ENCODE assay signal across 8 mouse cellular contexts in the genomic region with DNA sequence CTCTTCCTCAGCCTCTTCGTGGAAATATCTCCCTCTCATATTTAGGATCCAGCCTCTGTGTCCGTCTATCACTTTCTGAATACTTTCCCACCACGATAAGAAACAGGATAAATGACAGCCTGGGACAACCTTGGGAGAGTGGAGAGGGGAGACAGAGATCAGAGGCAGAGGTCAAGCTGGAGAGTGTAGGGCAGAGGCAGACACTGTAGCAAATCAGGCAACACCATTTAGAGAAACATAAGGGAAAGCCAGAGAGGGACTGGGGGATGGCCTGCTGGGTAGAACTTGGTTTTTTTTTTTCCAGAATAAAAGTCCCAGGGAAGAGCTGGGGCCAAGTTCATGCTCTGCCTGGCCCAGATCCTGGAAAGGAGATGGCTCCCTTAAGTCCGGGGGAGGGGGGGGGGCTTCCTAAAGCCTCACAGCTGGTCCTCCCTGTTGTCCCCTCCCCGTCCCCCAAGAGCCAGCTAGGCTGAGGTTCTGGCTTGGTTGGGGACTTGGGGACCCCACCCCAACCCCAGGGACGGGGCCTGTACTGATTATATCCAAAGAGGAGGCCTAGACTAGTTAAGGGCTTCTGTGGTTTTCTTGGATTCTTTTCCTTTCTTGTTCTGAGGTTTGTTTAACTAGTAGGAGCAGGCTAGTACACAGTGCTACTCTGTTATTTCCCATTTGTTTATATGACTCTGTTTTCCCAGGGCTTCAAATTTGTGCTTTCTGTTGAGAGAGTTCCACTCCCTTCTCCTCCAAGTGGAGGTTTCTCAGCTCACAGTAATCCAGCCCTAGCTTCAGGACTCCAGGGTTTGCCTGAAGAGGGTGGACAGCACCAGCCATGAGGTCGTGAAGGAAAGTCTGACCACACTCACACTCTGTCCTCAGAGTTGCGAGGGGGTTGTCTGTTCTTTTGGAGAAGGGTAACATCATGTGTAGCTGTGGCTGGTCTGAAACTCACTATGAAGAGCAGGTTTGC. TPM values are rescaled to one million over a fixed set of nuclear protein-coding genes. Genes with fewer than 3 reads are reported as not detected.
DNase-seq lines count a peak whose midpoint lies in the region; ATAC-seq lines count a peak whose summit lies in the region.

No protein-coding gene starts in this region.

- 57% methylated on average over 8 of the region's 8 CpGs for WGBS in hindbrain, embryonic 16.5 days
- 56% methylated on average over 8 of the region's 8 CpGs for WGBS in hindbrain, embryonic 14.5 days
- 39% methylated on average over 8 of the region's 8 CpGs for WGBS in heart, embryonic 12.5 days
- 40% methylated on average over 8 of the region's 8 CpGs for WGBS in liver, embryonic 16.5 days (ENCODE audit: insufficient replicate concordance)

- H3K27ac ChIP-seq in hindbrain, embryonic 16.5 days (ENCODE audit: low read depth, low read length), result peak overlapping the region; percentile 35; the same call in 1 of the 2 replicates
- no peak overlapping the region for H3K27ac ChIP-seq in hindbrain, embryonic 14.5 days
- peak overlapping the region; percentile 77 for H3K27ac ChIP-seq in heart, embryonic 12.5 days (ENCODE audit: poor library complexity, severe bottlenecking)
- peak overlapping the region; percentile 41; the same call in 1 of the 2 replicates for H3K27ac ChIP-seq in liver, embryonic 16.5 days (ENCODE audit: low read length)

- no peaks in the 10 kb centered on the region for H3K27me3 ChIP-seq in hindbrain, embryonic 16.5 days (replicated peaks; ENCODE audit: control insufficient read depth, insufficient read depth, low read length)
- H3K27me3 ChIP-seq in hindbrain, embryonic 14.5 days (ENCODE audit: control insufficient read depth, insufficient read depth, low read length), result peaks cover 9% of the 10 kb centered on the region; the same call in 1 of the 2 replicates
- peaks cover 4% of the 10 kb centered on the region; the same call in 1 of the 2 replicates for H3K27me3 ChIP-seq in heart, embryonic 12.5 days (replicated peaks)
- H3K27me3 ChIP-seq in liver, embryonic 16.5 days (ENCODE audit: control insufficient read depth, insufficient read depth, low read depth, low read length), result peaks cover 25% of the 10 kb centered on the region

- ATAC-seq in hindbrain, embryonic 16.5 days, result no peak
- no peak for ATAC-seq in hindbrain, embryonic 14.5 days (ENCODE audit: low FRiP score)
- ATAC-seq in heart, embryonic 12.5 days (ENCODE audit: insufficient number of reproducible peaks, low FRiP score), result no peak
- ATAC-seq in liver, embryonic 16.5 days (ENCODE audit: low read depth), result no peak

- no peak for DNase-seq in hindbrain, embryonic 14.5 days (ENCODE audit: low spot score)
- peak; percentile 64 for DNase-seq in Muller cell, postnatal 12 days (ENCODE audit: inconsistent ontology term)
- no peak for DNase-seq in left cerebral cortex, adult 18-20 months (ENCODE audit: low spot score in 2 of 2)
- no peak for DNase-seq in right cerebral cortex, postnatal 36 days (ENCODE audit: low spot score in 2 of 2)
- no peak for DNase-seq in layer of hippocampus, adult 11-12 months (ENCODE audit: low spot score)

- H3K9ac ChIP-seq in hindbrain, embryonic 16.5 days (ENCODE audit: low read depth, low read length), result no peak overlapping the region
- H3K9ac ChIP-seq in hindbrain, embryonic 14.5 days, result no peak overlapping the region
- H3K9ac ChIP-seq in heart, embryonic 12.5 days, result 0 out of 2 replicates have a peak overlapping the region, but pooled peaks have one; percentile 25
- H3K9ac ChIP-seq in liver, embryonic 16.5 days (ENCODE audit: low read depth, low read length), result no peak overlapping the region

- no peak overlapping the region for H3K4me3 ChIP-seq in hindbrain, embryonic 16.5 days (ENCODE audit: low read length)
- no peak overlapping the region for H3K4me3 ChIP-seq in hindbrain, embryonic 14.5 days (replicated peaks; ENCODE audit: low read length)
- no peak overlapping the region for H3K4me3 ChIP-seq in heart, embryonic 12.5 days
- no peak overlapping the region for H3K4me3 ChIP-seq in liver, embryonic 16.5 days (ENCODE audit: low read depth, low read length)

- H3K9me3 ChIP-seq in hindbrain, embryonic 16.5 days (ENCODE audit: control insufficient read depth, low read length), result no peaks in the 10 kb centered on the region
- H3K9me3 ChIP-seq in hindbrain, embryonic 14.5 days (ENCODE audit: control insufficient read depth, low read length), result no peaks in the 10 kb centered on the region
- no peaks in the 10 kb centered on the region for H3K9me3 ChIP-seq in heart, embryonic 12.5 days (replicated peaks)
- H3K9me3 ChIP-seq in liver, embryonic 16.5 days (replicated peaks; ENCODE audit: control insufficient read depth, low read length), result no peaks in the 10 kb centered on the region

- no peaks in the 10 kb centered on the region for H3K36me3 ChIP-seq in hindbrain, embryonic 16.5 days (ENCODE audit: control insufficient read depth, insufficient read depth, low read length)
- 0 out of 2 replicates have a peak, but pooled peaks cover under 1% of the 10 kb centered on the region for H3K36me3 ChIP-seq in hindbrain, embryonic 14.5 days (replicated peaks; ENCODE audit: control insufficient read depth, insufficient read depth)
- H3K36me3 ChIP-seq in heart, embryonic 12.5 days, result peaks cover 18% of the 10 kb centered on the region
- H3K36me3 ChIP-seq in liver, embryonic 16.5 days (ENCODE audit: control insufficient read depth, insufficient read depth), result no peaks in the 10 kb centered on the region

- peaks cover 17% of the 10 kb centered on the region for H3K4me1 ChIP-seq in hindbrain, embryonic 16.5 days (ENCODE audit: control insufficient read depth, insufficient read depth, low read depth, low read length)
- peaks cover 10% of the 10 kb centered on the region for H3K4me1 ChIP-seq in hindbrain, embryonic 14.5 days (replicated peaks; ENCODE audit: control insufficient read depth, insufficient read depth, low read length)
- peaks cover 53% of the 10 kb centered on the region for H3K4me1 ChIP-seq in heart, embryonic 12.5 days (replicated peaks)
- peaks cover 23% of the 10 kb centered on the region for H3K4me1 ChIP-seq in liver, embryonic 16.5 days (ENCODE audit: control insufficient read depth, low read depth, low read length)

- H3K4me2 ChIP-seq in hindbrain, embryonic 16.5 days (ENCODE audit: low read length), result no peak overlapping the region
- no peak overlapping the region for H3K4me2 ChIP-seq in hindbrain, embryonic 14.5 days (replicated peaks)
- H3K4me2 ChIP-seq in heart, embryonic 12.5 days, result peak overlapping the region; percentile 95; the same call in 1 of the 2 replicates
- H3K4me2 ChIP-seq in liver, embryonic 16.5 days (ENCODE audit: low read depth, low read length), result no peak overlapping the region

RNA-seq across cellular contexts. Expression of a gene that starts 1.0 kb away (rescaled TPM):
- polyA plus RNA-seq in hindbrain, embryonic 16.5 days (2015; fragmentation: Nextera tagmentation; extraction: Ambion mirVana), result 35.7 and 36.5 TPM in 2 replicates
- polyA plus RNA-seq in hindbrain, embryonic 14.5 days (2014; fragmentation: Nextera tagmentation; extraction: Ambion mirVana), result 24.5 and 25.8 TPM in 2 replicates
- polyA plus RNA-seq in heart, embryonic 12.5 days (2016; fragmentation: Nextera tagmentation; extraction: Ambion mirVana), result 50.2 and 62.4 TPM in 2 replicates
- polyA plus RNA-seq in liver, embryonic 16.5 days (2015; fragmentation: Nextera tagmentation; extraction: Ambion mirVana), result 8.2 and 10.2 TPM in 2 replicates
- 1 to 10 TPM; 6.2 to 7.3 TPM for total RNA-seq in left cerebral cortex, adult 18-20 months (2021)

RNA-seq across cellular contexts. Expression of a gene that starts 7.4 kb away (rescaled TPM):
- polyA plus RNA-seq in hindbrain, embryonic 16.5 days (2015; fragmentation: Nextera tagmentation; extraction: Ambion mirVana), result 133 and 143 TPM in 2 replicates
- 114 and 126 TPM in 2 replicates for polyA plus RNA-seq in hindbrain, embryonic 14.5 days (2014; fragmentation: Nextera tagmentation; extraction: Ambion mirVana)
- 128 and 132 TPM in 2 replicates for polyA plus RNA-seq in heart, embryonic 12.5 days (2016; fragmentation: Nextera tagmentation; extraction: Ambion mirVana)
- polyA plus RNA-seq in liver, embryonic 16.5 days (2015; fragmentation: Nextera tagmentation; extraction: Ambion mirVana), result 91.8 and 99.9 TPM in 2 replicates
- total RNA-seq in left cerebral cortex, adult 18-20 months (2021), result 100 to 1,000 TPM; 103 to 110 TPM

RNA-seq across cellular contexts. Expression of a gene that starts 8.7 kb away (rescaled TPM):
- 10.2 and 10.7 TPM in 2 replicates for polyA plus RNA-seq in hindbrain, embryonic 16.5 days (2015; fragmentation: Nextera tagmentation; extraction: Ambion mirVana)
- 13.6 and 15.6 TPM in 2 replicates for polyA plus RNA-seq in hindbrain, embryonic 14.5 days (2014; fragmentation: Nextera tagmentation; extraction: Ambion mirVana)
- polyA plus RNA-seq in heart, embryonic 12.5 days (2016; fragmentation: Nextera tagmentation; extraction: Ambion mirVana), result 9.4 and 10.1 TPM in 2 replicates
- 1.9 TPM in 2 replicates for polyA plus RNA-seq in liver, embryonic 16.5 days (2015; fragmentation: Nextera tagmentation; extraction: Ambion mirVana)
- 10 to 100 TPM; 88.0 to 96.3 TPM for total RNA-seq in left cerebral cortex, adult 18-20 months (2021)

RNA-seq across cellular contexts. Expression of a gene that starts 24.7 kb away (rescaled TPM):
- 0.29 and 0.40 TPM in 2 replicates for polyA plus RNA-seq in hindbrain, embryonic 16.5 days (2015; fragmentation: Nextera tagmentation; extraction: Ambion mirVana)
- 0.40 and 0.41 TPM in 2 replicates for polyA plus RNA-seq in hindbrain, embryonic 14.5 days (2014; fragmentation: Nextera tagmentation; extraction: Ambion mirVana)
- 0.13 and 0.19 TPM in 2 replicates for polyA plus RNA-seq in heart, embryonic 12.5 days (2016; fragmentation: Nextera tagmentation; extraction: Ambion mirVana)
- 0.11 and 0.14 TPM in 2 replicates for polyA plus RNA-seq in liver, embryonic 16.5 days (2015; fragmentation: Nextera tagmentation; extraction: Ambion mirVana)
- total RNA-seq in left cerebral cortex, adult 18-20 months (2021), result under 1 TPM; 0.23 TPM

RNA-seq across cellular contexts. Expression of a gene that starts 26.2 kb away (rescaled TPM):
- 118 and 132 TPM in 2 replicates for polyA plus RNA-seq in hindbrain, embryonic 16.5 days (2015; fragmentation: Nextera tagmentation; extraction: Ambion mirVana)
- 131 and 133 TPM in 2 replicates for polyA plus RNA-seq in hindbrain, embryonic 14.5 days (2014; fragmentation: Nextera tagmentation; extraction: Ambion mirVana)
- polyA plus RNA-seq in heart, embryonic 12.5 days (2016; fragmentation: Nextera tagmentation; extraction: Ambion mirVana), result 137 TPM in 2 replicates
- polyA plus RNA-seq in liver, embryonic 16.5 days (2015; fragmentation: Nextera tagmentation; extraction: Ambion mirVana), result 69.7 and 79.8 TPM in 2 replicates
- total RNA-seq in left cerebral cortex, adult 18-20 months (2021), result 10 to 100 TPM; 60.1 to 65.5 TPM
